Mouse (Mus musculus): Measurements from ENCODE around the gene Hemk1.

- no peak for TF ChIP-seq CTCF (IDR thresholded peaks at IDR 0.05; ENCODE audit: extremely low read depth, insufficient read depth, low read length)
- TF ChIP-seq POLR2A (IDR thresholded peaks at IDR 0.05; ENCODE audit: extremely low read depth, insufficient read depth, low read length) = no peak
Measured at GRCm38 (mm10) chr9:107387708-107388107, 49.6 kb upstream of the Hemk1 start.
